Mouse (Mus musculus) CD4-positive, CD25-positive, alpha-beta regulatory T cell, adult 4 months (primary cell): ENCODE measurements around the gene Sart3. TPM values are rescaled to one million over a fixed set of nuclear protein-coding genes. Genes with fewer than 3 reads are reported as not detected.

ENCODE experiments used
- ATAC-seq: one replicate; pipeline ENCODE4 v1.8.0; 2017
- polyA plus RNA-seq, 2 experiments: library from polyadenylated mRNA; unstranded; fragments of 100-300 nt; shearing (Covaris generic); gene quantifications; one replicate each; pipeline ENCODE4 v1.2.1; 2017

The Sart3 gene
- polyA plus RNA-seq, 2 experiments from 2014 or later: 13.6 to 15.4 TPM

- no peak for ATAC-seq
Measured at GRCm38 (mm10) chr5:113764426-113764825, 7.9 kb downstream of the Sart3 start.

- ATAC-seq: no peak
Measured at GRCm38 (mm10) chr5:113761585-113761984, 10.7 kb downstream of the Sart3 start.

GRCm38 (mm10) chr5:113755347-113756030 is 16.8 kb downstream of the Sart3 start:
- ATAC-seq: no peak

GRCm38 (mm10) chr5:113751521-113752157 is 20.7 kb downstream of the Sart3 start:
- no peak for ATAC-seq

DNA sequence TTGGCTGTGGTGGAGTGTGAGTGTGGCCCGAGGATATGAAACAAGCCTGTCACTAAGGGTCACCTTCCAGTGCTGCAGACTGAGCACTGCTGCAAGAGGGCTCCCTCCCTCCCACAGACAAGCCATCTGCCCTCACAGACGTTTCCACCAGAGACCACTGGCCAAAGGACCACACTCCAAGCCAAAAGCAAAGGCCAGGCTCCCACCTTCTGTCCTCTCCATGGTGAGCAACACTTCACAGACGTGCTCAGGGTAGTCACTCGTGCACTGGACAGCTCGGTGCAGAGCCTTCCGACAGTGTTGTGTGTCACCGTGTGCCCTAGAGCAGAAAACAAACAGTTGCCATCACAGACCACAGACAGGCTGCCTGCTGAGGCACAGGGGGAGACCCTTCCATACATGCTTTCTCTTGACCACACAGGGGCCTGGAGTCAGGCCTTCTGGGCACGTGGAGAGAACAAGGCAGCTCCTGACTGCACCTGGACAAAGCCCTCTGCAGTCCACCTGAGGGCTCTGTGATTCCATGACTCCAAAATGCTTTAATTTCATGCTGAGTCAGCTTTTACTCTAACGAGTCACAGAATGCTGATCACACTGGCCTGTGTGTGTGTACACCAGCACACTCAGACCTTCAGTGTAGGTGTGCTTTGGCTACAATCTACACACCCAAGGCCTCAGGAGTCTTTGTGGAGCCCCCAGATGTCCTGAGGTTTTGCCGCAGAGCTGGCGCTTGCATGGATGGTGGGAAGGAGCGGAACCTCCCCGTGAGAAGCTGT is 23.6 kb downstream of the Sart3 start:
- ATAC-seq: no peak

DNA sequence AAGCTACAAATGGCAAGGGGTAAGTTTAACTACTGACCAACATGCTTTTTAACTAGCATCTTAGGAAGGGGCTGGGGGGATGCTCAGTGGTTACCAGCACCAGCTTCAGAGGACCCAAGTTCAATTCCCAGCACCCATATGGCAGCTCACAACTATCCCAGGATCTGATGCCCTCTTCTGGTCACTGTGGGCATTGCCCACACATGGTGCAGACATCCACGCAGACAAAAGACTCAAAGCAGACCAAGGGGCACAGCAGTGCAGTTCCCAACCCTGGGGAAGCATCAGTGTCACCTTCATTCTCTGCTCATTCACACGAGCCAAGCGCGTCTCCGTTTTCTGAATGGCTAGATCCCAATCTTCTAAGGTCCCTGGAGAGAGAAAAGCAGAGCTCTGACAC is 24.7 kb downstream of the Sart3 start:
- ATAC-seq: no peak

GRCm38 (mm10) chr5:113737607-113738237 is 34.6 kb downstream of the Sart3 start:
- ATAC-seq: no peak

GRCm38 (mm10) chr5:113736522-113737164 is 35.7 kb downstream of the Sart3 start:
- ATAC-seq: no peak

DNA sequence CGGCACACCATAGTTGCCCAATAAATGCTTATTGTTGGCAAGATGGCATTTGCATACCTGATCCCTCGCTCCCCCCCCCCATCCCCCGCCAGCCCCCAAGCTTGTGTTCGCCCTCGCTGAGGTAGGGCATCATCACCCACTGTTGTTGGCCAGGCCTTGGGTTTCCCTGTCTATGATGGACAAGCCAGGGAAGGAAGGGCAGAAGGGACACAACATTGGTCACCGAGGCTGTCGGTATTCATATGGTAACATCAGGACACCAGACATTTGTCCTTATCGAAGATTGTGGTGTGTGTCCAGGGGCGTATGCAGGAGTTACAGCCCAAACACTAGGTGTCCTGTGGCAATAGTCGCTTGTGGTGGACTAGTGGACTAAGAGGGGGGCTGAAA is 36.2 kb downstream of the Sart3 start:
- ATAC-seq: no peak

DNA sequence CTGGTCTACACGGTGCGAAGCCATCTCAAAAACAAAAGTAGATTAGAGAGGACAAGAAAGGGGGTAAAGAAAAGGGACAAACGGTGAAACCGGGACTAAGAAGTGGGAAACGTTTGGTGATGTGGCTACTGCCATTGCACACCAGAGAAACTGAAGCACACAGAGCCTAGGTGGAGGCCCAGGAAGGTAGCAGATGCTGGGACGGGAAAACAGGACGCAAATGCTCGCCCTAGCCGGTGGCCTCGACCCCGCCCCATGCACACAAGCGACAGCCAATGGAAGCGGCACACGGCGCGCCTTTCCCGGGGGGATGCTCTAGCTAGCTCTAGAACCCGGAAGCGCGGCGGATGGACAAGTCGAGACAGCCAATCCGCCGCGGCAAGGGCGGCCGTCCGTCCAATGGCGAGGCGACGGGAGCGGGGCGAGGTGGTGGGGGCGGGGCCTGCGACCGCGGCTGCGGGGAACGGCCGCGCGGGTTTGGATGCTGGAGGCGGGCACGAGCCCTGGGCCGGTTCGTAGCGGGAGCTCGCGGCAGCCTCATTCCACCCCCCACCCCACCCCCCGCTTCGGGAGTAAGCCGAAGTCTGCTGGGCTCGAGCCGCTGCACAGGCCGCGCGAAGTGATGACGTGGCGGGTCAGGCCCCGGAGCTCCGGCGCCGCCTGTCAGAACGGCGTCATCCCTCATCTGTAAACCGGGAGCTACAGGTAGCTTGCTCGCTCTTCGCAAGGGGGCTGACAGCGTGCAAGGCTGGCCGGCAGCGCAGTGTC is 36.8 kb downstream of the Sart3 start, which contains the start of gene Ficd:
TSS of gene Ficd (plus strand) at position 459 of the 768 bp plus-strand sequence.
- ATAC-seq: peak; percentile 97

DNA sequence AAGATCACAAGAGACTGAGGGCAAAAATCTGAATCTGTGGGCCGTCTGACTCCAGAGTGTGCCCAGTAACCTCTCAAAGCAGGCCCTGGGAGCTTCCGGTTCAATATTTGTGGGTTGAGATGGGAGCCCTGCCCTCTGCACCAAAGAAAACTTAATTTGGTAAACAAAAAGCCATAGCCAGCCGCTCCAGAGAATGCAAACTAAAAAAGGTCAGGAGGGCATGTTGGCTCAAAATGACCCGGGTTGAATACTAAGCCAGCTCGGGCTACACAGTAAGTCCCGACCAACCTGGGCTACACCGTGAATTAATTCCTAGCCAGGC is 37.3 kb downstream of the Sart3 start:
- no peak for ATAC-seq

DNA sequence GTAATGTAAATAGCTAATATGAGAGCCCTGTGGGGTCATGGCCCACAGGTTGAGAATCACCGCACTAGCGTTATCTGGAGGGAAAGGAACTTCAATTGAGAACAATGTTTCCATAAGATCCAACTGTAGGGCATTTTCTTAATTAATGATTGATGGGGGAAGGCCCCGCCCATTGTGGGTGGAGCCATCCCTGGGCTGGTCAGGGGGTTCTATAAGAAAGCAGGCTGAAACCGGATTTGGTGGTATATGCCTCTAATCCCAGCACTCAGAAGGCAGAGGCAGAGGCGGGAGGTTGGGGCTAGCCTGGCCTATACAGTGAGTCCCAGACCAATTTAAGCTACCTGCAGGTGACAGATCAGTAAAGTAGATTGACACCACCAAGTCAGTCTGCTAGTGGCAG is 37.9 kb downstream of the Sart3 start:
- no peak for ATAC-seq

DNA sequence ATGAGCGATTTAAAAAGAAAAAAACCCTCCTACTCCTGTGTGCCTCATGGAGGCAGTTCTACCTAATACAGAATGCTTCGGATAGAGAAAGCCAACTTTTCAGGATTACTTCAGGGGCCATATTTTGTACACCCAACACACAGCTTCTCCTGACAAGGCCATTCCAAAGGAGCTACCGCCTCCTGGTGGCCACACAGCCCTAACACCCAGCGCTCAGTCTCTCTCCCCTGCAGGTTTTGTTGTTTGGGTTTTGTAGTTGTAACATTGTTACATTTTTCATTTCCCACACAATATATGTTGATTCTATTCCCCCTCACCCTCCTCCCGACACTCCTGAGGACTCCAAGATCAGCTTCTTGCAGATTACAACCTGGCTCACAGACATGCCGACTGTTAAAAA is 40.1 kb downstream of the Sart3 start:
- no peak for ATAC-seq

- no peak for ATAC-seq
Measured at GRCm38 (mm10) chr5:113731174-113731573, 41.1 kb downstream of the Sart3 start.

- ATAC-seq: no peak
Measured at GRCm38 (mm10) chr5:113730641-113731121, 41.6 kb downstream of the Sart3 start.

DNA sequence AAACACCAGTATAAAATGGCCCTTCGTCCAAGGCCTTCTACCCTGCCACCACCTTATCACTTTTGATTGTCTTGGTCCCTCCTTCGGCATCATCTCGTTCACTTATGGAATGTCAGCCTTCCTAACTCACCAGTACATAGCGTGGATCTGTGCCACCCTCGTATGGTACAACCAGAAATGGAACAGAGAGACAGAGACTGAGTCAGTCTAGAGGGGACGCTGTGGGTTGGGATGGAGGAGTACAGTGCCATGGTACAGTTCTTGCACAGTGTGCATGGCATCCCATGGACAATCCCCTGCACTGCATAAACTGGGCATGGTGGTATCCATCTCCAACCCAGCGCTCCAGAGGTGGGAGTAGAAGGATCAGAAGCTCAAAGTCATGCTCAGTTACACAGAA is 43.6 kb downstream of the Sart3 start:
- ATAC-seq: no peak

DNA sequence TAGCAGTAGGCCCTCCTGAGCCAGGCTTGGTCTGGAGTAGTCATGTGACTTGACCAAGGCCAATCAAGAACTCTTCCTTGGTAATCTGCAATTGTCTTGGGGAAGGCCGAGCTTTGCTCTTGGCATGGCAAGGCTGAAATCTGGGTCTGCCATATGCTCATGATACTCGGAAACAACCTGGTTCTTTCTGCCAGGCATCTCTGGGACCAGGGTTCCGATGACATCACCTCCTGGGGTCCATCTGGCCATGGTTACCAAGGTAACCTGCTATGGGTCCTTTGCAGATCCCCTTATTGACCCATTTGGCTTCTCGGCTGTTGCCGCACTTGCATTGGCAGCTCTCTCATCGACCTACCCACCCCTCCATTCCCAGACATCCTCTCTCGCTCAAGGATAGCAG is 44.3 kb downstream of the Sart3 start:
- no peak for ATAC-seq

GRCm38 (mm10) chr5:113727238-113727637 is 45.1 kb downstream of the Sart3 start:
- ATAC-seq: no peak

DNA sequence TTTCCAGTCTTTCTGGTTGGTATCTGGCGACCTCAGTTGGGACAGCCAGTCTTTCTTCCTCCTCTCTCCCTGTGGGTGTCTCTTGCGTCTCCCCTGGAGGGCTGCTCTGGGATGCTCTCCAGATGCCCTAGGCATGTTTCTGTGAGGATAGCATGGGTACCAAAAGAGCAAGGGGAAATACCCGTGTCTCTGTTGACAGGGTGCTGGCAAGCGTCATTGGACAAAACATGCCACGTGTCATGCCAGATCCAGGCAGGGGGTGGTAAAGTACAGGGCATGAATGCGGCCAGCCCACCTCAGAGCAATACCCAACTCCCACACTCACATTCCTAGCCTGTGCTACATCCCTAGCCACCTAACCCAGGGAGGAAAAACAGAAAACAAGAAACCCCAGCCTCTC is 45.7 kb downstream of the Sart3 start:
- ATAC-seq: no peak

- no peak for ATAC-seq
Measured at GRCm38 (mm10) chr5:113725417-113725816, 46.9 kb downstream of the Sart3 start.

DNA sequence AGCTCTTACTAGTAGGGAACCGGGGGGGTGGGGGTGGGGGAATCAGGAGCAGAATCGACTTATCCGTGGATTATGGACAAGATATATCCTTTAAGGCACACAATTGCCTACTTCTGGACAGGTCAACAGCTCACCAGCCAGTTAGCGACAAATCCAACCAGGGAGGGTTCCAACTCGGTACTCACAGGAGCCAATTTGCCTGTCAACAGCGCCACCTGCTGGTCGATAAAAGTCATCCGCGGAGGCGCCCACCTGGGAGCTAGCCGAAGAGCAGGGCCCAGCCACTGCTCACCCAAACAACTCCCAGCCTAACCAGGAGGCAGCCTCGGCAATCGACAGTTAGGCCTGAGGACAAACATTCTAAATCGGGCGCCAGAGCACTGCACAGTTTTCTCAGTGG is 47.9 kb downstream of the Sart3 start, which contains the start of gene 1700069L16Rik:
TSS of gene 1700069L16Rik (minus strand) at position 327 of the 400 bp plus-strand sequence.
- ATAC-seq: no peak
